10 mouse cellular contexts compared by ENCODE assay signal in the genomic region with DNA sequence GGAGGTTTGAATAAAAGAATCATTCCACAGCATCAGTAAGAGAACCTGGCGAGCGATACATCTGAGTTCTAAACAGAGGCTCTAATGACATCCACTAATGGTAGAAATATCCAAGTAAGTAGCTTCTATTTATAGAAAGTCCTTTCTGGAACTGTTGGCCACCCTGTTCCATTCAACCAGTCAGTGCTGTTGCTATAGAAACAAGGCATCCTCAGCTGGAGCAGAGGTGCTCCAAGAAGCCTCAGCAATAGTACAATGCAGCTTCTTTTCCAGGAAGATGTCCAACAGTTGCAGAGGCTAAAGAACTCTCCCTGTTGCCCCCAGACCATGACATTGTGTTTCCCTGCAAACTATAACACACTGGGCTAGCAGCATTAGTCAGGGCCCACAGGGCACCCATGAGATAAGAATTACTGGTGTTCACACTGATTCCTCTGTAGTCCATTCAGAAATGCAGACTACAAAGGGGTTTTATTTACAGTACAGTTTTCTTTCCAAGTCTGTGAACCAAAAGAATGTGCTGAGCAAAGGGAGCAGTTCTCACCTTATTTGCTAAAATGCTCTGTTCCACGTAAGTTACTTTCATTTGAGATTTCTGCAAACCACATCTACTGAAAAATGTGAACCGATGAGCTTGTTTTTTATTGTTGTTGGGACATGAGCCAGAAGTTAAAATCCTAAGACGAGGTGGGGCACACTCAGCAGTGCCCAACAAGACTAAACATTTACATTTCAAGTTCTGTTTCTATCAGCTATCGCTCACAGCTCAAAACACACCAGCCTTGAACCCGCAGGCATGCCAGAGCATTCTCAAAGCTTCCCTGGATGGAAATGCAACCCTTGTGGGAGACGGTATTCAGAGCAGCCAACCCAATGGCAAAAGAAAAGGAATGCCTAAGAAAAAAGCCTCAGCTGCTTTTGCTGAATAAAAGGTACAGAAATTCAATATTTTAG. TPM values are rescaled to one million over a fixed set of nuclear protein-coding genes. Genes with fewer than 3 reads are reported as not detected.
DNase-seq lines count a peak whose midpoint lies in the region; ATAC-seq and TF ChIP-seq lines count a peak whose summit lies in the region.
"Had no signal": no experiment of that assay in that cellular context is flagged by ENCODE, and none has a peak within 500 bp of the region (broad histone marks: within the 10 kb centered on the region; RNA-seq: fewer than 3 reads in every experiment).

No protein-coding gene starts in this region.

- H3K4me1 ChIP-seq in embryonic facial prominence, embryonic 13.5 days, result peaks cover 22% of the 10 kb centered on the region

- no peak overlapping the region for H3K9ac ChIP-seq in embryonic facial prominence, embryonic 13.5 days

- peak overlapping the region; percentile 24 for H3K27ac ChIP-seq in left cerebral cortex, adult 2 months
- peak overlapping the region; percentile 85 for H3K27ac ChIP-seq in embryonic facial prominence, embryonic 13.5 days

- H3K9me3 ChIP-seq in embryonic facial prominence, embryonic 13.5 days, result no peaks in the 10 kb centered on the region

- 55% methylated on average over 8 of the region's 8 CpGs for WGBS in embryonic facial prominence, embryonic 13.5 days

- peak; percentile 57; the same call in 1 of the 2 replicates for ATAC-seq in frontal cortex, adult (ENCODE audit: low TSS enrichment)
- ATAC-seq in embryonic facial prominence, embryonic 13.5 days (ENCODE audit: insufficient number of reproducible peaks, insufficient read depth, low FRiP score, low TSS enrichment, low read depth), result 0 out of 2 replicates have a peak, but pooled peaks have one; percentile 37
- no peak for ATAC-seq in CD4-positive, CD25-positive, alpha-beta regulatory T cell, adult 4 months

- intact Hi-C loops in left cerebral cortex, adult 2 months (cut with DNase I), result no loop called here
- intact Hi-C loops in left cerebral cortex, postnatal 4 days (cut with DNase I), result no loop called here

- H3K27me3 ChIP-seq in embryonic facial prominence, embryonic 13.5 days, result no peaks in the 10 kb centered on the region

- DNase-seq in frontal cortex, postnatal 25 days (ENCODE audit: low spot score in 2 of 2), result no peak
- DNase-seq in left cerebral cortex, adult 2 months (ENCODE audit: extremely low spot score in 1 of 2, low spot score in 2 of 2), result no peak
- DNase-seq in left cerebral cortex, postnatal 4 days, result no peak
- peak; percentile 41 for DNase-seq in lung, postnatal 36 days
- no peak for DNase-seq in urinary bladder, adult 2 months (ENCODE audit: low spot score)
- DNase-seq: adrenal gland, postnatal 10 days; B cell, adult 2 months had no signal

- H3K4me3 ChIP-seq in left cerebral cortex, adult 2 months, result no peak overlapping the region
- no peak overlapping the region for H3K4me3 ChIP-seq in embryonic facial prominence, embryonic 13.5 days

- no peak for TF ChIP-seq CTCF in left cerebral cortex, adult 2 months (IDR thresholded peaks at IDR 0.05)

- H3K36me3 ChIP-seq in embryonic facial prominence, embryonic 13.5 days, result 0 out of 2 replicates have a peak, but pooled peaks cover 15% of the 10 kb centered on the region

- H3K4me2 ChIP-seq in embryonic facial prominence, embryonic 13.5 days, result no peak overlapping the region; the same call in 1 of the 2 replicates

RNA-seq across cellular contexts. Expression of a gene that starts 31.1 kb away (rescaled TPM):
- 10 to 100 TPM; 85.1 to 85.3 TPM for total RNA-seq in left cerebral cortex, adult 2 months (2021)
- total RNA-seq in left cerebral cortex, postnatal 4 days (2021), result 10 to 100 TPM; 75.1 to 86.2 TPM
- 36.5 and 38.5 TPM in 2 replicates for polyA plus RNA-seq in embryonic facial prominence, embryonic 13.5 days (2015; fragmentation: Nextera tagmentation; extraction: Ambion mirVana)
- 35.4 and 37.9 TPM in 2 replicates for polyA plus RNA-seq in urinary bladder, adult 2 months (2012; rRNA removed)
- 10 to 100 TPM; 51.6 to 60.3 TPM for polyA plus RNA-seq in CD4-positive, CD25-positive, alpha-beta regulatory T cell, adult 4 months (2017; shearing (Covaris generic))

RNA-seq across cellular contexts. Expression of a gene that starts 31.1 kb away (rescaled TPM):
- total RNA-seq in left cerebral cortex, adult 2 months (2021), result 10 to 100 TPM; 15.9 to 17.3 TPM
- 10 to 100 TPM; 22.9 to 25.9 TPM for total RNA-seq in left cerebral cortex, postnatal 4 days (2021)
- polyA plus RNA-seq in embryonic facial prominence, embryonic 13.5 days (2015; fragmentation: Nextera tagmentation; extraction: Ambion mirVana), result 20.7 and 20.8 TPM in 2 replicates
- 14.8 and 15.4 TPM in 2 replicates for polyA plus RNA-seq in urinary bladder, adult 2 months (2012; rRNA removed)
- 1 to 10 TPM; 3.7 to 4.2 TPM for polyA plus RNA-seq in CD4-positive, CD25-positive, alpha-beta regulatory T cell, adult 4 months (2017; shearing (Covaris generic))
